Mouse (Mus musculus) kidney, adult 18-20 months (tissue): ENCODE data around the gene Iqcb1.
A peak's percentile ranks its signal among the peaks of the same experiment; 100 is the strongest.

ENCODE experiments used
- DNase-seq: peaks from one replicate; pipeline ENCODE4 v3.0.0; 2021

Gene Iqcb1

GRCm38 (mm10) chr16:36875276-36875851, 47.2 kb downstream of the Iqcb1 start:
- DNase-seq, result no peak

DNA sequence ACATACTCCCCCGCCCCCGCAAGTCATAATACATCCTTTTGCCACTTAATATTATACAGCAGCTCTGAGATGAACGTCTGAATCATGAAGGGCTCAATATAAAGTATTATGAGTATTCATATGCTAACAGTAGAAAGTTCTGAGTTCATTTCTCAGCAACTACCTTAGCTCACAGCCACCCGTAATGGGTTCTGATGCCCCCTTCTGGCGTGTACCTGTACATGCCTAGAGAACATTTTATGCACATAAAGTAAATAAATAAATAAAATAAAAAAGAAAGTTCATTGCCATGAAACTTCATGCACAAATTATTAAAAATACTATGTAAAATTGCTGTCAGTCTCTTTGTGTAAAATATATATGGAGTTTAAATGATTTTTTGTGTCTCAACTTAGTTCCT, 49.1 kb downstream of the Iqcb1 start:
- no peak for DNase-seq

GRCm38 (mm10) chr16:36882737-36883343, 54.7 kb downstream of the Iqcb1 start:
- DNase-seq, result no peak

DNA sequence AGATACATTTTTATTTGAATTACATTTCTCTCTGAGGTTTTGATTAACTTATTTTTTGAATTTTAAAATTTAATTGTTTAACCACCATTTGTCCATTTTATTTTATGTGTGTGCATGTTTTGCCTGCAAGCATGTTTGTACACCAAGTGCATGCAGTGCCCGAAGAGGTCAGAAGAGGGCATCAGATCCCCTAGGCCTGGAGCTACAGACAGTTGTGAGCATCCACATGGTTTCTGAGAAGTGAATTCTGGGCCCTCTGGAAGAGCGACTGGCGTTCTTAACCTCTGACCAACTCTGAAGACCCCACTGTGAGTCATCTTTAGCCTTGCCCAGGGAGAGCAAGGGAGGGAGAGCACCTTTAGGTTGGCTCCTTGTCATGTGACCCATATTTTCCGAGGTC, 56.7 kb downstream of the Iqcb1 start:
- DNase-seq, result peak; percentile 18

DNA sequence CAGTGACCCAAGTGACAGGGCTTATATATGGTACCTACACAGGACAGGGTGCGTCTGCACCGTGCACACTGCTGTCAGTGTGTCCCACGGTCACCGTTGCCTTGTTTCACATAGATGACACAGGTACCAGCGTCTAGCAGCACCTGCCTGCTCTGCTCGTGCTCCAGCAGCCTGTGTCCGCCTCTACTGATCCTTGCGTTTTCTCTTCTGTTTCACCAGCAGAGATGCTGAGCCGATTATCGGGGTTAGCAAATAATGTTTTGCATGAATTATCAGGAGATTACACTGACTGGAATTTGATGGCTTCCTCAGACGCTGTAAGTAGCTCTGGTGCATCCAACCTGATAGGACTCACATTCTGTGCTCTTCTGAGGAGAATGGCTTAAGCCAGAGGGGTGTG, 57.7 kb downstream of the Iqcb1 start:
- DNase-seq, result no peak

DNA sequence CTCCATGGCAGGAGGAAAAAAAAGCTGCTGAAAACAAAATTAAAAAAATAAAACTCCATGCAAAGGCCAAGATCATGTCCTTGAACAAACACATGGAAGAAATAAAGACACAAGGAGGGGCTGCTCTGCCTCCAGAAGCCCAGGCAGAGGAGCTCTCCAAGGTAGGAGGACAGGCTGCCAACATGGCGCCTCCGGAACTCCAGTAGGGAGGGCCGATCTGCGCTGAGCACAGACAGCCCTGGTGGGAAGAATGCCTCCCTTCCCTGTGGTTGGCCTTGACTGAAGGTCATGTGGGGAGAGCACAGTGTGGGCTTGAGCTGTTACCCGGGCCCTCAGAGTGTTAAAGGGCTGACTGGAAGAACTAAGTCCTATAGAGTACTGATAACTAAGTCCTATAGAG, 59.4 kb downstream of the Iqcb1 start:
- no peak for DNase-seq

- DNase-seq, result no peak
These were observed 62.4 kb downstream of the Iqcb1 start for GRCm38 (mm10) chr16:36890559-36890958.

DNA sequence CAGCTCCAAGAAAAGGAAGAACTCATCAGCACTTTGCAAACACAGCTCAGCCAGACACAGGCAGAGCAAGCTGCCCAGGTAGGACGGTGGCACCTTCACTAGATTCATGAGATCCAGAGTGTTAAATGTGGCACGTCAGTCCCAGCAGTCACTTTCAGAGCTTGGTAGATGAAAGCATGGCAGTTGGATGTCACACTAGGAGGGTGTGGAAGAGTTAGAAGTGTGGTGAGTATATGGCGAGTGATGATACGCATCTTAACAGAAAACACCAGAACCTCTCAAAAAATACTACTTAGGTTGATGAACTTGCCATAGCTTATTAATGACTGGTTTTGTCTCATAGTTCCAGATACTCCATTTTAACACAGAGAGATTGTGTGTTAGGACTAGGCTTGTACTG, 63.2 kb downstream of the Iqcb1 start:
- DNase-seq, result no peak

DNA sequence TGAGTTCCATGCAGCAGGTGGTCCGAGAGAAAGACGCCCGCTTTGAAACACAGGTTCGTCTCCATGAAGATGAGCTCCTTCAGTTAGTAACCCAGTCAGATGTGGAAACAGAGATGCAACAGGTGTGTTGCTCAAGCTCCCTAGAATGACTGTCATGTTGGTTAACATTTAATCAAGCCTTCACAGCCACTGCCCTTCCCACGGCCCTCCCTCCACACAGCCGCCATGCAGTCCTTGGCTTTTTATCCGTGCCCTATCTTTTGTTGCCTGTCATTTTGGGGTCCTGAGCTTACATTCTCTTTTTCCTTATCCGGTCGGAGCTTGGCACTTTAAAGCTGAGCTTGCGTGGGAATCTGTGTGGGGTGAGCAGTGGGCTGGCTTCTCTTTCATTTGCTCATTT, 65.1 kb downstream of the Iqcb1 start:
- DNase-seq, result no peak

- no peak for DNase-seq
These were observed 68.5 kb downstream of the Iqcb1 start for GRCm38 (mm10) chr16:36896712-36897111.

- no peak for DNase-seq
These were observed 75.0 kb downstream of the Iqcb1 start for GRCm38 (mm10) chr16:36903156-36903555.

- DNase-seq, result no peak
These were observed 83.7 kb downstream of the Iqcb1 start for GRCm38 (mm10) chr16:36911909-36912308.

- no peak for DNase-seq
These were observed 84.1 kb downstream of the Iqcb1 start for GRCm38 (mm10) chr16:36912311-36912710.

DNA sequence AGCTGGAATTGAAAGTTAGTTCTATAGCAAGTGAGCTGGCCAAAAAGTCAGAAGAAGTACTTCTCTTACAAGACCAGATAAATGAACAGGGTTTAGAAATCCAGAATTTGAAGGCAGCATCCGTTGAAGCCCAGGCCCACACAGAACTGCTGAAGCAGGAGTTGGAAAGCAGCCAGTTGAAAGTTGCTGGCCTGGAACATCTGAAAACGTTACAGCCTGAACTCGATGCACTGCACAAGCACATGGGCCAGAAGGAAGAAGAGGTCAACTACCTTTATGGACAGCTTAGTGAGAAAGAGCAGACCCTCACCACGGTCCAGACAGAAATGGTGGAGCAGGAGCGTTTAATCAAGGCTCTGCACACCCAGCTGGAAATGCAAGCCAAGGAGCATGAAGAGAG, 86.0 kb downstream of the Iqcb1 start:
- peak; percentile 63 for DNase-seq

- DNase-seq, result no peak
These were observed 90.3 kb downstream of the Iqcb1 start for GRCm38 (mm10) chr16:36918505-36918904.

GRCm38 (mm10) chr16:36920410-36920809, 92.2 kb downstream of the Iqcb1 start:
- no peak for DNase-seq

DNA sequence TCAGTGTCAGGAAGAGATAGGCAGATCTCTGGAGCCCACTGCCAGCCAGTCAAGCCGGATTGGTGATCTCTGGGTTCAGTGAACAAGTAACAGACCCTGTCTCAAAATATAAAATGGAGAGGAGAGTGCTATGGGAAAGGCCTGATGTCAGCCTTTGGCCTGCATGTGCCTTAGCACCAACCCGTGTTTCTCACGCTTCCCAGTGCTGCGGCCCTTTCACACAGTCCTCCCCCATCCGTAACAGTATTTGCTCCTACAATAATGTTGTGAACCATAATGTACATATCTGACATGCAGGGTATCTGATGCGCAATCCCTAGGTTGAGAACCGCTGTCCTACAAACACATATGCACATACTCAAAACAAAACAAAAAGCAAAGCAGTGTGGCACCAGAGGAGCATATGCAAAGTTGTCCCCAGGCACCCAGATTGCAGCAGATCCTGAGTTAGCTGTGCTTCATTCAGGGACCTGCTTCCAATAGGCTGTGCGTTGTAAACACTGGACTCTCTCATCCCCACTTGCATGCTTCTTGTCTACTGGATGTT, 93.0 kb downstream of the Iqcb1 start:
- DNase-seq, result no peak

DNA sequence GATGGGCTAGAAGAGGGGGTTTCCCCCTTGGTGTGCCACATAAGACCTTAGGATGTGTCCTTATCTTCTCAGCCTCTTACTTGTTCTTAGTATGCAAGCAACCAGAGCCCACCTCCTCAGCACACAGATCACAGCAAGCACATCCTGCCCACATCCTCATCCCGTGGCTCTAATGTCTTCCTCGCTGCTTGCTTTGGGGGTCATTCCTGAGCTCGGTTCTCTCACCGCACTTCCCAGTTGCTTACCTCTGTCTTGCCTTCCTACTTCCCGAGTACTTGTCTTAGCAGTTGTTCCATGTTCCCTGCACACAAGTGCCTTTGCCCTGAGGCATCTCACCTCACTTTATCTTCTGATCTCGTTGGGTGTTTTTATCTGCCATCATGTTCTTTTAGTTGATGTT, 93.8 kb downstream of the Iqcb1 start:
- DNase-seq, result no peak
